Mouse (Mus musculus) heart, postnatal 10 days (tissue): ENCODE results near the gene D430042O09Rik. TPM values are rescaled to one million over a fixed set of nuclear protein-coding genes. Genes with fewer than 3 reads are reported as not detected.

Experiments used
- DNase-seq, 2 experiments: peaks; one replicate each; pipeline ENCODE4 v3.0.0; 2021
- intact Hi-C: fragments of 180-260 bp; cut with DNase I; formaldehyde crosslinking; loops from one replicate; pipeline ENCODE4 v1.15.1; 2025
- total RNA-seq, 2 experiments: library from RNA; stranded (reverse); gene quantifications; 2 replicates each; pipeline ENCODE4 v1.2.3; 2021

D430042O09Rik gene
- total RNA-seq, 2 experiments from 2014 or later: 14.7 to 17.3 TPM

DNA sequence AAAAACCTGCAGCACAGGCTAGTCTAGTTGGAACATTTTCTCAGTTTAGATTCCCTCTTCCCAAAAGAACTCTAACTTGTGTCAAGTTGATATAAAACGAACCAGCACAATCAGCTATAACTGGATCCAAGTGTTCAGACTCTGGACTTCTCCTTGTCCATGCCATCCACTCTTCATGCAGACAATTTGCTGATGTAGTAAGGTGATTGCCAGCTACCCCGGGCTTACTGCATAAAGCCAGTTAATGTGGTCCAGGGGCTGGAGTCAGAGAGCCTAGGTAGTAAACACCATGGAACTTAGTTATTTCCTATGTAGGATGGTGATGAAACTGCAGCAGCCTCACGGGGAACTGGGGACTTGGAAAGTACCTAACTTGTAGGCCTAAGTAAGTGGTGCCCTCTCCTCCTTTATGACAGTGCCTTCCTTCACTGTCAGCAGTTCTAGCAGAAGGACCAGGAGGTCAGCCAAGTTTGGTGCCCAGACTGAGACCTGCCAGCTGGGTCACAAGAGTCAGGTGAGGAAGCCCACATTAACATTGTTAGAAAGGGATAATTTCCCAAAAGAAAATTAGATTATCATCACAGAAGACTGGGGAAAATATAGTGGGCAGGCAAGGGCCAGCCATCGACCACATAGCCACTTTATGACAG is 28.8 kb downstream of the D430042O09Rik start:
- intact Hi-C loops: no loop called here
- no peak for DNase-seq

DNA sequence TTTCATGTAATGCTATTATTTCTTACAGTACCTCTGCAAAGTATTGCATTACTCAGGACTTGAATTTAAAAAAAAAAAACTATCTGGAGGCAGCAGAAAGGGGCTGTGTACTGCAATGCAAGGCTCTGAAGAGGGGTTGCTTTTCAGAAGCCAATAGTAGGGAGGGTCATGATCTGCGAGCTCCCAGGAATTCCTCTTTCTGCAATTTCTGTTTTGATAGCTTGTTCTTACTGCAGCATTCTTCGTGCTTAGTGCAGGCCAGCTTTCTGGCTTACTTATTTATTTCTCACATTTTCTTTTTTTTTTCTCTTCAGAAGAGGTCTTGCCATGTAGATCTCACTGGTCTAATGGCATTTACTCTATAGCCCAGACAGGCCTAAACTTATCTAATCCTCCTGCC is 32.8 kb downstream of the D430042O09Rik start:
- intact Hi-C loops: no loop called here
- DNase-seq: no peak

DNA sequence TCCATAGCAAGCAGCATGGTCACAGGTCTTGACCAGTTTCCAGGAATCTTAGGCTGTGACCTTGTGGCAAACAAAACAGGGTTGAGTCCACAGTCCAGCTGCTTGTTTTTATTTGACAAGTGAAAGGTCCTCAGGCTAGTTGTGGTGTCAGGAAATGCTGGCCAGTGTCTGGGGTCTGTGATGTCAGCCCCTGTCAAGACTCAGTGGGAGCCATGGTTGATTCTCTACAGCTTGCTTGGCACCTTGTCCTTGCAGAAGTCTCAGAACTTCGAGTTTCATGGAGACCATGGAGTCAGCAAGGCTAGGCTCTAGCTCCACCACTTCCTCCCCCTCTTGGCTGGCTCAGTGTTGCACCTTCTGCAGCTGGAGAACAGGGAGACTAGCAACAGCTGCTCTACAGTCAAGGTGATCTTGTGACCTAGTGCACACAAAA is 33.6 kb downstream of the D430042O09Rik start:
- intact Hi-C loops: no loop called here
- DNase-seq: peak in 1 of 2 experiments; percentile 41

DNA sequence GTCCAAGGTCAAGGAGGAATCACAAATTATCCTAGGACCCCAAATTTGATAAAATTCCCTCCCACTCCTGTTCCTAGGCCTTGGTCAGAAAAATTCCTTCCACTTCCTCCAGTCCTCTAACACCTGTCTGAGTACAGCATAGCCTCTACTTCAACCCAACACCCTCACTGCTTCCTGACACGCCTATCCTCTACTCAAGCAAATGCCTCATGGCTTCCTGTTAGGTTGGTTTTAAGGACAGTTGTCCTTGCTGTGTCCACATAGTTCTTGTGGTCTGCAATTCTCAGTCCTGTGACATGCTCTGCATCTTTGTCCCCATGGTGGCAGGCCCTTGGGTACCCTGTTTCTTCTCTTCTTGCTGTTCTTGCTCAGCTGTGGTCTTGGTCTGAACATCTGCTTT is 37.1 kb downstream of the D430042O09Rik start:
- intact Hi-C loops: no loop called here
- no peak for DNase-seq

DNA sequence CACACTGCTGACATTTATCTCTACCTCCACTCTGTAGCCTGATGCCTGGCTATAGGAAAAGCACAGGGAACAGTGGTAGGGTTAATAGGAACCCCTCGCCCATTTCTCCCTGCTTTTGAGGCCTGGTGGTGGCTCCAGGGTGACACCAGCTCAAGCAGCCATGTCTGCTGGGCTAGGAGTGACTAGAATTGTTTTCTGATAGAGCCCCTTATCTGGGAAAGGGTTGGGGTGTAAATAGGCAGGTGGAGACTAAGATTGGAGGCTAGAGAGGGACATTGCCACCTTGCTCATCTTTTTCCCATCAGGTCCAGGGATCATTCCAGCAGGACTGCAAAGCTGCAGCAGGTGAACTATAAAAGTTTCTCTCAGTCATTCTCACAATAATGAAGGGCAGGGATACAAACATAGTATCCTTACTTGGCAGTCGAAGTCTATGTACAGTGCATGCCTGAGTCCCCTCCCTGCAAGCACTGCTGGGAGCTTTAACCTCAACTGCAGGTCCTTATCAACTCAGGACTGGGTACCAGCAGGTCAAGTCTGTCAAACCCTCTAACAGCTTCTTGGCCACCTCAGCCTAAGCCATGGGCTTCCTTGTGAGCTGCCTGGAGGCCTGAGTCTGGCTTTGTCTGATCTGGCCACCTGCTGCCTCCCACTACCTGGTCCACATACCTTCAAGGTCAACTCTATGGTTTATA is 39.1 kb downstream of the D430042O09Rik start:
- no peak for DNase-seq
- intact Hi-C loops: loop anchor here (2.0 kb wide), 1 partner anchor 336 kb away; the partner anchor contains the start of gene Gsg1l

DNA sequence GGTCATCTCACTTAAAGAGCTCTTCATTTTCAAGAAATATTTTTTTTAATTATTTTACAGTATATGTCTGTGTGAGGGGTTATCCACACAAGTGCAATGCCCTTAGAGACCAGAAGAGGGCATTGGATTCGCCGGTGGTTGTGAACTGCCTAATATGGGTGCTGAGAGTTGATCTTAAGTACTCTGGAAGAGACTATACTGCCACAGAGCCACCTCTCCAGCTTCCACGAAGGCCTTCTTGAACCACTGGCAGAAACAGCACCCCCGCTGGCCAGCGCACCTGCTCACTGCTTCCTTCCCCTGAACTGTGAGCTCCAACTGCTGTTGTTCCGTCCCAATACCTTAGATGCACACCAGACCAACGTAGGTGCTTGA is 39.6 kb downstream of the D430042O09Rik start:
- intact Hi-C loops: loop anchor here (2.0 kb wide), 1 partner anchor 335 kb away; the partner anchor contains the start of gene Gsg1l
- DNase-seq: peak in 1 of 2 experiments; percentile 30

DNA sequence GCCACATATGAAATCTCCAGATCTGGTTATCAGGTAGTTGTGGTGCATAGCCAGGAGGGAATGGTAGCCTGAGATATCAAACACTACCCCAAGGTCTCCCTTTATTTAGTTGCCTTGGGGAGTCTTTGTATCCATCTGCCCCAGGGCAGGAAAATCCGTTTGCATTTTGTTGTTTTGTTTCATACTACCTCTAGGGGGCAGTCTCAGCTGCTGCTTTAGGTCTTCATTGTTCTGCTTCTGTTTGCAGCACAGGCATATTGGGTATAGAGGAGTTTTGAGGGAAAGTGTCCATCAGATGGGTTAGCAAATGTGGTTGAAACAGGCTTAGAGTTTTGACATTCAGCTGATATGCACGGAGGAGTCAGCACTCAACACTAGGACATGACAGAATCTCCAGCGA is 40.5 kb downstream of the D430042O09Rik start:
- intact Hi-C loops: no loop called here
- DNase-seq: peak in 1 of 2 experiments; percentile 28

DNA sequence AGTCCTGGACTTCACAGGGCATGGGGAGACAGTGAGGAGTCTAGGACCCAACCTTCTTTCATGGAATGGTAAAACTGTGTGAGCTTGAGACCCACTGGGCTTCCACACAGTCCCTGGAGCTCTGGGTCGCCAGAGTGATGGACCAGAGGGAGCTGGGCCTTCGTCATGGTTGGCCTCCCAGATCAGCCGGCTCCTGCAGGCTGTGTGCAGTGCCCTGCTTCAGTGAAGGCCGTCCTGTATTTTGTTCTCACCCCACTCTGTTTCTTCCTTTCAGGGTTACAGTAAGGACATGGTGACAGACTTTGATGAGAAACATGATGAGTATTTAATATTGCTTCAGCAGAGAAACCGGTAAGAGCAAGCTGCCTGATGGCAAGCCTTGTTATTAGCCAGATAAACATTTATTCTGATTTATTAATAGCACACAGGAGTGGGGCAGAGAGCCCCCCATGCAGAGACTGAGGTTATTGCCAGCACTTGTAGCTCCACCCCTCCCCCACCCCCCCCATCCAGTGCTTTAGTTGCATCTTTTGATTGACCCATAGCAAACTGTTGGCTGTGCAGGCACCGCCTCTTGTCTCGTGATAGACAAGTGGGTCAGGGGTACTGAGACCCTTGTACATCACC is 45.1 kb downstream of the D430042O09Rik start:
- intact Hi-C loops: no loop called here
- DNase-seq: peak in 1 of 2 experiments; percentile 18

DNA sequence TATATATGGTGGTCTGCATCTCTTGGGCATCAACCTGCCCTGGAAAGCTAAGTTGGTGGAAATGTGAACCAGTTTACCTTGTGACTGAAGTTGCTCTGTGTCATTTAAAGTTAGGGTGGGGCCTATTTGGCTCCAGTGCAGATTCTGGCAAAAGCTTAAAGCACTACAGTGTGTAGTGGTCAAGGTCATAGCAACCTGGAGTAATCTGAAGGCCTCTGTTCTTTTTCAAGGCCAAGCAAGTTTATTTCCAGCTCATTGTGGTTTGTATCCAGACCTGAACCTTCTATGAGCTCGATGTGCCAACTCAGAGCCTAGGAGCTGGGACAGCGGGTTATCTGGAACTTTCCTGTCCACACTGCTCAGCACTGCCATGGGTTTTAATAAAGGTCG is 45.6 kb downstream of the D430042O09Rik start:
- peak; percentile 44 to 50 for DNase-seq
- intact Hi-C loops: no loop called here

DNA sequence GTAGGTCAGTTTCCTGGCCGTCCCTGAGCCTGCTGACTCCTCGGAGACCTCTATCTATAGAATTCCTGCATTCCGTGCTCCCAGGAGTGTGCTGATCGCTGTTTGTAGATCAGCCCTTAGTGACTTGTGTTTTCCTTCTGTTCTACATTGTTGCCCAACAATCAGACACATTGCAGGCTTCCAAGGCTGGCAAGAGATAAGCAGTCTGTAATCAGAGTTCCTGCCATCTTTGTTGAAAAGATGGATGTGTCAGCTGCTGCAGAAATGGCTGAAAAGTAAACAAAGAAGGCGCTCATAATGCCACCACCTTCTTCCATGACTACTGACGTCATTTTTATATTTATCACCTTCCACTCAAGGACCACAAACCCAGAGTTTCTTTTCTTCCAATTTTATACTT is 49.1 kb downstream of the D430042O09Rik start:
- intact Hi-C loops: no loop called here
- no peak for DNase-seq

DNA sequence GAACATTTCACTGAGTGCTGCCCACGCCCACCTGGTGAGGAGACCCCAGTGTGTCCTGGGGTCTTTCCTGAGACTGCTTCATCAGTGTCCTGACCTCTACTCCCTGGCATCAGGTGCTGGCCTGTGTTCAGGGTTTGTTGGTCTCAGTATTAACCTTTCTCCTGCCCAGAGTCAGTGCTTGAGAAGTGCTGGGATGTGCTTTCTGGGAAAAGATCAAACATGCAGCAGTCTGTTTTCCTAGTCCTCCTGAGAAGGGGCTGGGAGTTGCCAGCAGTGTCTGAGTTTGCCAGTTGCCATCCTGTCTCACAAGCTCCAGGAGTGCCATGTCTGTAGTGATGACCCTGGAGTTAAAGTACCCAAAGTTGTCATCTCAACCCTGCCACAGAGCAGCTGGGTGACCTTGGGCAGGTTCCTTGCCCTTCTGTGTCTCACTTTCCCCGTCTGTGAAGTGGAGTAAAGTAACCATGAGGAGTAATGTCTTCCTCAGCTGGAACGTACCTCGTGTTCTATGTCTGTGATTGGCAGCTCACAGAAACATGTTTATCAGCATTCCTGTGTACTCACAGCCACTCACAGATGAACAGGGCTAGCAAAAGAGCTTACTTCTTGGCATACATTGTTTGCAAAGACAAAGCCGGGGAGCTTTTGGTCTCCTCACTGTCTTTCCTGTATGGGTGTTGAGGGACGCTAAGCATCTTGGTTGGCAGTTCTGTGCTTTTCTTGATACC is 50.4 kb downstream of the D430042O09Rik start:
- intact Hi-C loops: no loop called here
- peak in 1 of 2 experiments; percentile 14 for DNase-seq

DNA sequence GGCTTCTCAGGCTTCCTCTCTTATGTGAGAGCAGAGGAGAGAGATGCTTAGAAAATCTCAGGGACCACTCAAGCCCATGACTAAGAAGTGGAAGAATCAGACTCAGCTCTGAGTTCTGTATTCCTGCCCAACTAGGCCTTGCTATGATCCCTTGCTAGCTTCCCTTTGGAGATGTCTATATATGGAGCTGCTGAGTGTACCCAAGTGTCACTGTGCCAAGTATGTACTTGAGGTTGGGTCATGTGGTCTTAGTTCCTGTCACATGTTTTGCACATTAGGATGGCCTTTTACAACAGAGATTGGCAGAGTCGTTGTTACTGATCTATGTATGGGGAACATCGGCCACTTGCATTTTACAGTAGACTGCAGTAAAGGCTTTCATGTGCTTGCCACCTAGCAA is 54.6 kb downstream of the D430042O09Rik start:
- intact Hi-C loops: no loop called here
- peak; percentile 44 to 47 for DNase-seq

DNA sequence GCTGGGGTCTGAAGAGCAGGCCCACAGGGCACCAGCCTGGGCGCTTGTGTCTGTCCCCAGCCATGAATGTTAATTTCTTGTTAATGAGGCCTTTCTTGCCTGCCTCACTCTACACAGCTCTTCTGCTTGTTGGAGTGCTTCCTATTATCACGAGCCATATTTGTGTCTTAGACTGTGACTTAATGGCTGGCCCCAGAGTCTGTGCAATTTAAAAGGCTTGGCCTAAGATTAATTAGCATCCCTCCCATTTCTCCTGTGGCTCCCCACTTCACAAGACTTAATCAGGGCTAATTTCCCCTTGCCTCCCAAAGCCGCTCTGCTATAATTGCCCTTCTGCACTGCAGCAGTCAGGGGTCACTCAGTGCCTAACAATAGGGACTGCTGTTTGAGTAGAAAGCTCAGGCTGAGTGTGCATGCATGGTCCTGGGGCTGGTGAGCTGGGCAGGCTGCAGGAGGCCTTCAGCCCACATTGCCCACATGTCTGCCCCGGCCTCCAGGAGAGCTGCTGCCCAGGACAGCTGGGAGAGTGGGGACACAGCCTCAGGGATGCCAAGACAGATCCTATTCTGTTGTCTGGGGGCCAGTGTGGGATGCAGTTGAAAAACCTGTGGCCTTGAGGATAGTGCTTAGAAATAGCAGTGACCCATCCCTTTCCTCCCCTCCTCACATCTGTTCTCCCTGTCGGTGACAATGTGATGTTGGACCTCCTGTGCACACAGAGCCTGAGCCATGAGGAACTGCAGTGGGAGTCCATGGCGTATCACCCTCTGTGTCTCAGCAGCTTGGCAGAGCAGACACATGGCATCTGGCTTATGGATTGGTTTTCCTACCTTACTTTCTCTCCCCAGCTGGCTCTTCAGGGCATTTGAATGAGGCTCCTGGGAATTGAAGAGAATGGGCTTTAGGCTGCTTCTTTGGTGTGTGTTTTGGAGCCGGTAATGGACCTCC is 55.5 kb downstream of the D430042O09Rik start:
- intact Hi-C loops: no loop called here
- no peak for DNase-seq

DNA sequence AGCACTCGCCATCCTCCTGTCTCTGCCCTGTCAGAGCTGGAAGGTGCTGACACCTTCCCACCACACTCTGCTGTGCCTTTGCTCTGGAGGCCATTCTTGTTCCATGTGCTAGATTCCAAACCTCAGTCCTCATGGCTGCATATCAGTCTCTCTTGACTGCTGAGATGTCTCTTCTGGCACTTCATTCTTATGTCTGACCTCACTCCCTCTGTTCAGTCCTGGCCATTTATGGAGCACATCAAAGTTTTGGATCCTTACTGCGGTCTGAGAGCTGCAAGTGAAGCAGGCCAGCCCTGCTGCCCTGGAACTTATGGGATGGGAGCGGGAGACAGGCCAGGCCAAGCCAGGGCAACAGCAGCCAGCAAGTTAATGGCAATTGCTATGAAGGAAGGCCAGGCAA is 56.7 kb downstream of the D430042O09Rik start:
- DNase-seq: peak; percentile 43 to 52
- intact Hi-C loops: no loop called here

DNA sequence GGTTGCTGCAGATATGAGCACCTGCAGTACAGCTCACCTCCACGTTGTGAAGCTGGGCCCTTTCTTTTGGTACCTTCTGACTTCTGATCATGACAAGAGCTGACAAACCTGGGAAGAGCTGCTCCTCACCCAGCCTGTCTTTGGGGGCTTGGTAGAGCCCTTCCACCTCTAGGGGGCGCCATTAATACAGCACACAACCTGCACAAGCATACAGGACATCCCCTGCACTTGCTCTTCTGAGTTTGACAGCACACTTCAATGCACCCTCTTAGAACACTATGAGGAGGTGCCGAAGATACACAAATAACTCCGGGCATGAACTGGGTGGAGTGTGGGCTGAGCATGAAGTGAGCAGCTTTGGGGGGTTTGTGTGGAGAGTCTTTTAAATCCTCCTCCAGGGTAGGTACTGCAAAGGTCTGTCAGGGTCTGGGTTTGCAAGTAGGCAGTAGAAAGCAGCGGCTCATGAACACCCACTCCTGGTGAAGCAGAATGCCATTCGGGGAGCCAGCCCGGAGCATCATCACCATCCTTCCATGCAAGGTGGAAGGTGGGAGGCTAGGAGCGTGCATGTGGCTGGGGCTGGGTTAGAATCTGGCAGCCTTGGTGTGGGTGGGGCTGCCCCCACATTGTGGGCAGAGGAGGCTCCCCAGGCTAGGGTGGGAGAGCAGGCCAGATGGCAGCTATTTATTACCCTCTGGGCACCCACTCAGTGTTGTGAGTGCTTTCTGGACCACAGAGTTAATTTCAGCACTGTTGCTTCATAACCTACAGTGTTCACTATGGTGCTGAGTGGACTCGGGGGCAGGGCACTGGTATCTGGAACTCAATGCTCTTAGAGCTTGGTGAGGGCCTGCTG is 59.5 kb downstream of the D430042O09Rik start:
- intact Hi-C loops: loop anchor here (5.0 kb wide), 1 partner anchor 315 kb away; the partner anchor contains the start of gene Gsg1l
- DNase-seq: peak; percentile 56 to 70

DNA sequence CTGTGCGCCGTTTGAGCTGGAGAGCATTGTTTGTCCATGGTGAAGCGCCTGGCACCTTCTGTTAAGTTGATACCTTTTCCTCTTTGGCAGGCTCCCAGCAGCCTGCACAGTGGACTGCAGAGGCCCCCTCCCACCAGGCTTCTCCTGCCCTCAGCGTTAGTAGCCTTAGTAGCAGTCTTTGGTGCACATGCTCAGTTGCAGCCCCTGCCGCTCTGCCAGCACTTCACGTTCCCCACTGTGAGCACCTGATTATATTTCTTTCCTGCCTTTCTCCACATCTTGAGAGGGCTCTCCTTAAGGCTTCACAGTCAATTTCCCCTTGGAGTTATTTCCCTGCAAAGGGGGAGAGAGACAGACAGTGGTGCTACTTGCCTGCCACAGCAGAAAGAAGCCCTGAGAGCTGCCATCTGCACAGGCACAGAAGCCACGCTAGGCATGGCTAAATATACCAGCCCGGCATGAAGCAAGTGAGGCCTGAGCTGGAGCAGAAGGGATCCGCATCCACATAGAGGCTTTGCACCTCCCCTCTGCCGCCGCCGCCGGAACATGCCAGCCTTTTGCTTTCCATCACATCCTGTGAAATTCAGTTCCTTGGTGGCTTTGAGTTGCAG is 65.4 kb downstream of the D430042O09Rik start:
- intact Hi-C loops: no loop called here
- peak; percentile 41 to 45 for DNase-seq

DNA sequence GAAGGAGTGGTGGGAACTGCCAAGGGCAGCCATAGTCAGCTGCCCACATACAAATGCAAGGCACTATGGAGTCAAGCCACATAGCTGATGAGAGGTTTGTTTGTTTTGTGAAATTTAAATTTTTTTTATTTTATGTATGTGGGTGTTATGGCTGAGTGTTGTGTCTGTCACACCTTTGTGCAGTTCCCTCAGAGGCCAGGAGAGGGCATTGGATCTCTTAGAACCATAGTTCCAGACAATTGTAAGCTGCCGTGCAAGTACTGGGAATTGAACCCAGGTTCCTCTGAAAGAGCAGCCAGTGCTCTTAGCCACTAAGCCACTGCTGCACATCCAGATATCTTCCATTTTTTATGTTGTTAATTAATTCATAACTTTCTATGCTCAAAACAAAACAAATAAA is 75.5 kb downstream of the D430042O09Rik start:
- intact Hi-C loops: no loop called here
- DNase-seq: no peak

DNA sequence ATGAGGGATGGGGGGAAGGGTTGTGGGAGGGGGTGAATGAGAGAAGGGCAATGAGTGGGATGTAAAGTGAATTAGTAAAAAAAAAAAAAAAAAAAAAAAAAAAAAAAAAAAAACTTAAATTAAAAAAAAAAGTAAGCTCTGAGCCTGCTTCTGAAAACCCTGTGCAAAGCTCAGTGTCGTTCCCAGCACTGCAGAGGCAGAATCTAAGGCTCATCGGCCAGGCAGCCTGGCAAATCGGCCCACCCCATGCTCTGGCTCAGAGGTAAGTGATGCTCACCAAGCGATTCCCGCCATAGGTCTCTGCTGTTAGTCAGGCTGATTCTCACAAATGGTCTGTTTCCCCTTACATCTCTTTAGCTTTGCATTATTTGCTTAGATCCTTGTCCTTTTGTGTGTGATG is 78.4 kb downstream of the D430042O09Rik start:
- no peak for DNase-seq
- intact Hi-C loops: no loop called here

DNA sequence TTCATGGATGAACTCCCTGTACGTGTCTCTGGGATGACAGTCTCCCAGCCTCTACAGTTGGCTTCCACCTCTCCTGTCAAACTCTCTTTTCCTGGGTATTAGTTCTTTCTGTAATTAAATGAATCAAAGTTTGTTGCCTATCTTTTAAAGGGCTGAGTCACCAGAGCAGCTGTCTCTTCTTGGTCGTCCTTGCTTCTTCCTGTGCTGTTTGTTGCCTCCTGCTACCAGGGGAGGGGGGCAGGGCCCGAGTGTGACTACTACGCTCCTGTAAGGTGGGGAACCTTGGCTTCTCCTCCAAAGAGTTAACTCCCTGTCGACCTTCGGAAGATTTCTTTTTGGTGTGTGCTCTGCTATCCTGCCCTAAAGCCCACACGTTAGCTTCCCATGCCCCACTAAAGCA is 79.4 kb downstream of the D430042O09Rik start:
- intact Hi-C loops: no loop called here
- DNase-seq: no peak
